Mouse (Mus musculus): ENCODE data around the gene Rpl18a.

The Rpl18a gene

DNA sequence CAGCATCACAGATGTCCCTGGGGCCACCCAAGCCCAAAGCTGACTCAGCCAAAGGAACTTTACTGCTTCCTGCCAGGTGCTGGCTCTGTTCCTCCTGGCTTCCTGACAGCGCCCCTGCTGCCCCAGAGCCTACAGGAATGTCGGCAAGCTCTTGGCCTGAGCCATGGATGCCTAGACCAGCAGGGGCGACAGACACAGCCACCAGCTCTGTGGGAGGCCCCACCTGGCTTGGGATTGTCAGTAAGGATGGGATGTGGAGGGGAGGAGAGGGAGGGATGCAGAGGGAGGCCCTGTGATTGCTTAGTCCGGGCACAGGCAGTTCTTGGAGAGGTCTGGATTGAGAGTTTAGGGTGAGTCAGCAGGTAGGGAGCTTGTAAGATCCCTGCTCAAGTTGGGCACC is 17.1 kb downstream of the Rpl18a start:
- no peak for DNase-seq (ENCODE audit: low spot score)

DNA sequence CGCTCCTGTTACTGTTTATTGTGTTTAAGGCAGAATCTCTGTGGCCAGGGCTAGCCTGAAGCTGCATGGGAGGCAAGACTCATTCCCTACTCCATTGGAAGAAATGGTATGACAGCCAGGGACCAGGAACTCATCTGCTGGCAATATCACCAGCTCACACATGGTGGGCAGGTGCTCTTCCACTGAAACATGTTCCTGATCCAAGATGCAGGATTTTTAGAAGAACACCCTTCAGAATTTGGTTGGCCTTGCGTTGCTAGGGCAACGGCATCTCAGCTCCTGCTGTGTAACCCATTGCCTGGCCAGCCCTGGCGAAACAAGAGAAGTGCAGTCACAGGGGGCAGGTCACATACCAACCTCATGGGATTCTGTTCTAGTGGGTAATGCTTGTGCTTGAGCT is 17.7 kb downstream of the Rpl18a start:
- DNase-seq (ENCODE audit: low spot score) = no peak

DNA sequence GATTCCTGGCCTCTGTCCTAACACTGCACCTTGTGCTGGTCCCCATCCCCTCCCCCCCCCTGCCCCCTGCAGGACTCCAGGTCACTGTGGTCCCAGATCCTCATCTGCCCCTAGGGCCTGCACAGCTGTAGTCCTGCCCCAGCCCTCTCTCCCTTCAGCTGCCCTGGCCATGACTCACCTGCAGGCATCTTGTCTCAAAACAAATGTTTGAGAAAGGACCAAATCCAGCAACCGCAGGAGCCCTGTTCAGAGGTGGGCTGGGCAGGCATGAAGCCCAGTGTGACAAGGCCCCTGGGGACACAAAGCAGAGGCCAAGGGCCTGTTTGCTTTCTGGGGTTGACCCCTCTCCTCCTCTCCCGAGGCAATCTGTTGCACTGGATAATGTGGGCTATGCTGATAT is 19.0 kb downstream of the Rpl18a start:
- DNase-seq (ENCODE audit: low spot score) = no peak

- no peak for DNase-seq (ENCODE audit: low spot score)
Observed at GRCm38 (mm10) chr8:70876382-70876781, 20.8 kb downstream of the Rpl18a start.

DNA sequence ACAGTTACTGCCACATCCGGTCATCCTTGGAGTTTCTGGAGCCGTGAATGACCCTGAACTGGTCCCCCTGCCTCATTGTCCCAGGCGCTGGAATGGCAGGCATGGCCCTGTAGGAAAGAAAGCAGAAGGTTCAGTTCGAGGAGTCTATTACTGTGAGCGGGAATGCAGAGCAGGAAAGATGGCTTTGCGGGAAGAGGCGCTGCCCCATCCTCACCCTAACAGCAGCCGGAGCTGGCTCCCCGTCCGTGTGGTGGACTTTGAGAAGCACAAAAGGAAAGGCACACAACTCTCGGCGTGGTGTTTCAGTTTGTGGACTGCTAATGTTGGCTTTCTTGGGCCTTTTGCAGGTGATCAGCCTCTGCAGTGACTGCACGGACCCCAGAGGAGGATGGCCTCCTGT is 22.8 kb downstream of the Rpl18a start:
- no peak for DNase-seq (ENCODE audit: low spot score)

- DNase-seq (ENCODE audit: low spot score) = peak; percentile 95
Observed at GRCm38 (mm10) chr8:70873364-70873985, 23.7 kb downstream of the Rpl18a start, which contains the start of gene Ccdc124. Ccdc124 (minus strand) TSS chr8:70873935.

GRCm38 (mm10) chr8:70872643-70873363 is 24.4 kb downstream of the Rpl18a start:
- no peak for DNase-seq (ENCODE audit: low spot score)

GRCm38 (mm10) chr8:70871195-70871807 is 25.9 kb downstream of the Rpl18a start:
- DNase-seq (ENCODE audit: low spot score) = no peak

DNA sequence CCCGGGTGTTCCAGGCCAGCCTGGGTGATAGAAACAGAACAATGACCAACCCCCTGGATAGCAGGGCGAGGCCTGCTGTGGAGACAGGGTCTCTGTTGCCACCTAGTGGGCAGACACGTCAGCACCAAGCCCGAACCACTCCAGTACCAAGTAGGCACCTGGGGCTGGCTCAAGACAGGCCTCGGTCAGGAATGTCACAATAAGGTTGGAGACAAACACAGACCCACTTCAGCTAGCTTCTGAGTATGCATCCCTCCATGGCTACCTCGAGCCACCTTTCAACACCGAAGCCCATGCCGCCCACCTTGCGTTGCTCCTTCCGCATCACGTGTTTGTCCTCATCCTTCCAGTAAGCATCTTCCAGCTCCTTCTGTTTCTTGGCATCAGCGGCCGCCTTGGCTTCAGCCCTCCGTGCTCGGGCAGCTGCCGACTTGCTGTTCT is 27.6 kb downstream of the Rpl18a start:
- DNase-seq (ENCODE audit: low spot score) = peak; percentile 68

DNA sequence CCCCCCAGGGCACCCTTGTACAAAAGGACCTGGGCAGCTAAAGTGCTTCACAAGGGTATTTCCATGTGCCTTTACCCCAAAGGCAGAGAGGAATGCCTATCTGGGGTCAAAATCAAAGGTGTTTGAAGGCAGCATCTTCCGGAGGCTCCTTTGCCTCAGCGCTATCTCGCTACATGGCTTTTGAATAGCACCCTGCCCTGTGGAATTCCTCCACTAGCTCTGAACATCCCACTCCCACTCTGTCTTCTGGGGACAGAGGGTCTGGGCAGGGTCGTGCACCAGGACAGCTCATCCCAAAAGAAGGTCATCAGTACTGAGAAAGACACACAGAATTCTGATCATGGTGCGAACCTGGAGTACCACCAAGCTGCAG is 28.0 kb downstream of the Rpl18a start:
- DNase-seq (ENCODE audit: low spot score) = no peak

DNA sequence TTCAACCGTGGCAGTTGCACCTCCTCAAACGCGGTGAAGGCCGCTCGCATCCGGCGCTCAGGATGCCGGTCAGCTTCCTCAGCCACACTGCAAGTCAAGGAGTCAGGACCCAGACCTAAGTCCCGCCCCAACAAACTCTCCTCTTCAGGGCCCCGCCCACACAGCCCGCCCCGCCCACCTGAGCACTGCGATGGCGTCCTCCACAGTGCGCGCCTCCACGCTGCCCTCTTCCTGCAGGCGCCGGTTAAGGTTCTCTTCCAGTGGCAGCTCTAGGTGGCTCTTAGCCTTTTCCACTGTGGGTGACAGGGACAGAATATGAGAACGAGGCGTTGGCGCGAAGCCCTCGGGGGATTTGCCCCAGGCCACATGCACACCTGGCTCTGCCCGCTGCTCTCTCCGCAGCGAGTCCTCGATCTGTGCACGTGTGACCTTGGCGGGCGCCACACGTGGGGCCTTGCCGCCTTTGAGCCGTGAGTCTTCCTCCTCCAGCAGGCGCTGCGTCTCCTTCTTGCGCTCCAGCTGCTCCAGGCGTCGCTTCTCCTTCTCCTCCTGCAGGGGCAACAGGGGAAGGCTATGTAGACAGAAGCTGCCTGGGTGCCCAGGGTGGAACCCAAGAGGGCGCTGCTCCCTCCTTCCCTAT is 28.5 kb downstream of the Rpl18a start:
- peak; percentile 74 for DNase-seq (ENCODE audit: low spot score)

- no peak for DNase-seq (ENCODE audit: low spot score)
Observed at GRCm38 (mm10) chr8:70866566-70866965, 30.6 kb downstream of the Rpl18a start.

GRCm38 (mm10) chr8:70866001-70866520 is 31.2 kb downstream of the Rpl18a start:
- no peak for DNase-seq (ENCODE audit: low spot score)

- DNase-seq (ENCODE audit: low spot score) = peak; percentile 99
Observed at GRCm38 (mm10) chr8:70865350-70866000, 31.7 kb downstream of the Rpl18a start.

- DNase-seq (ENCODE audit: low spot score) = no peak
Observed at GRCm38 (mm10) chr8:70864712-70865221, 32.4 kb downstream of the Rpl18a start.

- no peak for DNase-seq (ENCODE audit: low spot score)
Observed at GRCm38 (mm10) chr8:70863956-70864711, 33.1 kb downstream of the Rpl18a start.

GRCm38 (mm10) chr8:70862824-70863641 is 34.2 kb downstream of the Rpl18a start, which contains the start of gene Kcnn1:
Kcnn1 (minus strand) TSS chr8:70863258.
- DNase-seq (ENCODE audit: low spot score) = no peak

- DNase-seq (ENCODE audit: low spot score) = no peak
Observed at GRCm38 (mm10) chr8:70857516-70857915, 39.7 kb downstream of the Rpl18a start.

- DNase-seq (ENCODE audit: low spot score) = no peak
Observed at GRCm38 (mm10) chr8:70856541-70857197, 40.5 kb downstream of the Rpl18a start.

GRCm38 (mm10) chr8:70856028-70856427 is 41.2 kb downstream of the Rpl18a start:
- no peak for DNase-seq (ENCODE audit: low spot score)
